Mouse (Mus musculus) kidney, postnatal 10 days (tissue): ENCODE data around the gene Adgrl1.

Experiments
- DNase-seq: peaks from one replicate; pipeline ENCODE4 v3.0.0; 2021; ENCODE audit warnings: mixed read lengths

Adgrl1 gene

DNA sequence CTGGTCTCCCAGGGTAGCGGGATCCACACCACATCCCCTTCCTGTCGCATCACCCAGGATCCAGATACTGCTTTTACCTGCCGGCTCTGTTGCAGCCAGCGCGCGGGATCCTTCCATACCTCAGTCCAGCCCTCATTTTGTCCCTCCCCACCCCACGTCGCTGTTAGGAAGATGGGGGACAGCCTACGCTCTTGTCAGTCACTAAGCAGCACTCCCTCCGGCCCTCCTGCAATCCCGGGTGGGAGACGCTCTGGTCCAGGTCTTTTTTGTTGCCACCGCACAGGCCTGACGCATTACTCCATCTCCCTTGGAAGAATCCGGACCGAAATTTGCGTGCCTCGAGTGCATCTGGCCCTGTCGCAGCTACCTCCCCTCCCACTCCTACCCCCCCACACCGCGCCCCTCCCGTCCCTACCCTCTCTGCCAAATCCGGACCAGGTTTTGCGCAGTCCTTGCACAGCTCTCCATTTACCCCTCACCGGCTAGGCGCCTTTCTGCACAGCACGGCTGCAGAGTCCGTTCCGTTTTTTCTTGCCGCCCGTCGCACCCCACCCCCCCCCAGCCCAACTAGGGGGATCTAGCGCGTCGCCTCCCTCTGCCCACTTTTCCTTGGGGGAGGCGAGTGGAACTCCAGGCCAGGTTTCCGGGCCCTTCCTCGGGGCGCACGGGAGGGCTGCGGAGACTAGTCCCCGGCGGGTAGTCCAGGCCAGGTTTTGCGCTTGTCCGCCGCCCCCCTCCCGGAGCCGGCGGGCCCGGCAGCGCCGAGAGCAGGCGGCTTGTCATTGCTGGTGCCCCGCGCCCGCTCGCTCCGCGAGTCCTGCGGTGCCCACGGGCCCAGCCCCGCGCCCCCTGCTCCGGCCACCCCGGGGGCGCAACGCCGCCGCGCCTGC, at the start of gene Adgrl1:
Adgrl1 (plus strand) TSS at position 743 of the 890 bp plus-strand sequence.
- peak; percentile 95 for DNase-seq

DNA sequence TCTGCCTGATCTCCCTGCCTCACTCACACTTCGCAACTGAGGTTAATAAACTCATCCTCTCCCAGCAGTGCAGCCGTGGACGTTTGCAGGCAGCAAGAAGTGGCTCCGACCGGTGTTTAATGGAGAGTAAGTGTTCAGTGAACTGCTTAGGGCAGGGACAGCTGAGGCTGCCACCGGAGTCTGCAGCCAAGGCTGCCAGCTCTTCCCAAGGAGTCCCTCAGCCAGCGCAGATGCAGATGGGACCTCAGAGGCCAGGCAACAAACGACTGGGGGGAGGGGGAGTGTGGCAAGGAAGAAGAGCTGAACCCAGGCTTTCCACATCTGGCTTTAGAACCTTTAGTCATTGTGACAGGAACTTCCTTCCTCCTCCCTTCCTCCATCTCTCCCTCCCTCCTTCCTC, 47.6 kb upstream of the Adgrl1 start:
- DNase-seq, result no peak

GRCm38 (mm10) chr8:83853323-83854050, 46.4 kb upstream of the Adgrl1 start:
- no peak for DNase-seq

GRCm38 (mm10) chr8:83856486-83857065, 43.3 kb upstream of the Adgrl1 start:
- DNase-seq, result no peak

GRCm38 (mm10) chr8:83862439-83863268, 37.3 kb upstream of the Adgrl1 start:
- DNase-seq, result no peak

DNA sequence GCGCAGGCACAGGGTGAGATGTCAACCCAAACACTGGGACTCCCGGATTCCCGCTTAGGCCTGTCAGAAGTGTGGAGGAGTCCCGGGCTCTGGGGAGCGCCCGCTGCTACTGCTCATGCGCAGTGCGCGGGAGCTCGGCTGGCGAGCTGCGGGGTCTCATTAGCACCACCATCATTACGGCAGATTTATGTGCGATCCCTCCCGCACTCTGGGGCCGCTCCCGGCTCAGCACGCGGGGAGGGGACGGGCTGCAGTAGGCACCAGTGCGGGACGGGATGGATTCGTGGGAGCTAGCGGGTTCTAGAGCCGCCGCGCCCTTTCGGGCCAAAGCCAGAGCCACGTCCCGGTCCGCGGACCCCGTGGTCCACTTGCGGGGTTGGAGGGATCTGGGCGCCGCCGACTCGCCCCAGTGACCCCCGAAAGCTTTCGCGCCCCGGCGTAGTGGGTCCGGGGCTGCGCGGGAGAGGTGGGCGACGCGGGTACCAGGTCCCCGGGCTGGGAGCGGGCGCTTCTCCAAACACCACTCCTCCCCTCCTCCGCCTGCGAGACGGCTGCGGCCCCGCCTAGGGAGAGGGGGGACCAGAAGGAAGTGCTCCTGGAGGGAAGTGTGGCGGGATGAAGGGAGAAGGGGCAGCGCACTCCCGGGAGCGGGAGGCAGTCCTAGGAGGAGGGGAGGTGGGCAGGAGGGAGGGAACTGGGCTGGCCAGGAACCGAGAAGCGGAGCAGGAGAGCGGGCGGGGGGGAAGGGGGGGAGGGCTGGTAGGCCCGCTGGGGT, 24.8 kb upstream of the Adgrl1 start:
- peak; percentile 76 for DNase-seq

DNA sequence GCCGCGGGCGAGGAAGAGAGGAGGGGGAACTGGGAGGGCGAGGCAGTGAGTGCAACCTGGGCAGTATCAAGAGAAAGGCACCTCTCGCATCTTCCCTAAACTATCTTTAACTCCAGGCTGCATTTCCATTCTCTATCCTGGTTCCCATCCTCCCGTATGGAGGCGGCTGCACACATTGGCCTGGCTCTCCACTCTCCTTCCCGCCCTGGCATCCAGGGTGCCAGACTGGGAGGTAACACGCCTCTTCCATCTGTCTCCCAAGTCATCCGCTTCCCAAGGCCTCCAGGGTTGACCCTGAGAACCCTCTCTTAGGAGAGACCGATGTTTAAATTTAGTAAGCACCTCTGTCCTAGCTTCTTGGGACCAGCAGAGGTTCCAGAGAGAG, 24.3 kb upstream of the Adgrl1 start:
- DNase-seq, result no peak

GRCm38 (mm10) chr8:83876080-83876837, 23.6 kb upstream of the Adgrl1 start:
- peak; percentile 46 for DNase-seq

GRCm38 (mm10) chr8:83876838-83877223, 23.1 kb upstream of the Adgrl1 start:
- peak; percentile 66 for DNase-seq

- no peak for DNase-seq
Measured at GRCm38 (mm10) chr8:83888409-83888808, 11.5 kb upstream of the Adgrl1 start.

DNA sequence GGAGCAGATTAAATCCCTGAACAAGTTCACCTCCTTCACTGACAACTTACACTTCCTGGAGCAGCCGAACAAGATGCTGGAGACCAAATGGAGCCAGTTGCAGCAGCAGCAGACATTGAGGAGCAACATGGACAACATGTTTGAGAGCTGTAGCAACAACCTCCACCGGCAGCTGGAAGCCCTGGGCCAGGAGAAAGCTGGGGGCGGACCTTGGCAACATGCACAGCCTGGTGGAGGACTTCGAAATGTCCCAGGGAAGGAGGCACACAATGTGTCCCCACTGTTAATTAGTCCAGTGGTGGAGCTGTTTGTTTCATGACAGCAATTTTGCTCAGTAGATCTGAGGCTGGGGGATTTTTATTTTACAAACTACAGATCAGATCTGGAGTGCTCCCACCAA, 7.8 kb upstream of the Adgrl1 start:
- no peak for DNase-seq

DNA sequence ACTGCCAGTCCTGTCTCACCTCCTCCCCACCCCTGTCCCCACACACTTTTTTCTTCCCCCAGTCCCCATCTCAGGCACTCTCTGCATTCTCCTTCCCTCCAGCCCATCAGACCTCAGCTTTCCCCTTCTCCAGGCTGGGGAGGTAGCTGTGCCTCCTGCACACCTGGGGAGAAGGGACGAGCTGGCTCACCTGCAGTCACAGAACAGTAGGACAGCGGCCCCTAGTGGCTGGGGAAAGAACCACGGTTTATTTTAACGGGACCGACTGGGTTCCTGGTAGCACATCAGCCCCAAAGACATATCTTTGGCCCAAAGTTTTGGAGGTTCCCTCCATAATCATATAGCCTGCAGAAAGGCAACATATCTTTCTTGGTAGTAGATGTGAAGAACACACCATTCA, 6.0 kb upstream of the Adgrl1 start:
- DNase-seq, result peak; percentile 86

- peak; percentile 64 for DNase-seq
Measured at GRCm38 (mm10) chr8:83895894-83896293, 4.0 kb upstream of the Adgrl1 start.

DNA sequence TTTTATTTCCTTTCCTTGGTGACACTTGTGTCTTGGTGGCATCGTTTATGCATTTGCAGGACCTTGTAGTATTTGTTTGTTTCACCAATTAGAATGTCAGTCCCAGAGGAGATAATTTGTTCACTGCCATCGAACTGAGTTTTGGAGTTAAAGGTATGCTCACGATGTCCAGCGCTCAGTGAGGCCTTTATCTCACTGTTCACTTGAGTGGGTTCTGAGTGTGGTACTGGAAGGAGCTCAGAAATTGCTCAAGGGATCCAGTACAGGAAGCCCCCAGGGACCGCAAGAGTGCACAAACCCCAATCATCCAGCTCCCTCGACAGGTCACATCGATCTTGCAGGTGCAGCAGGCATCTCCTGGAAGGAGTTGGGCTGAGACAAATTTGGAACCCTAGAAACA, 3.4 kb upstream of the Adgrl1 start:
- DNase-seq, result no peak

GRCm38 (mm10) chr8:83897211-83897610, 2.7 kb upstream of the Adgrl1 start:
- DNase-seq, result peak; percentile 79

GRCm38 (mm10) chr8:83898456-83898855, 1.4 kb upstream of the Adgrl1 start:
- peak; percentile 53 for DNase-seq

DNA sequence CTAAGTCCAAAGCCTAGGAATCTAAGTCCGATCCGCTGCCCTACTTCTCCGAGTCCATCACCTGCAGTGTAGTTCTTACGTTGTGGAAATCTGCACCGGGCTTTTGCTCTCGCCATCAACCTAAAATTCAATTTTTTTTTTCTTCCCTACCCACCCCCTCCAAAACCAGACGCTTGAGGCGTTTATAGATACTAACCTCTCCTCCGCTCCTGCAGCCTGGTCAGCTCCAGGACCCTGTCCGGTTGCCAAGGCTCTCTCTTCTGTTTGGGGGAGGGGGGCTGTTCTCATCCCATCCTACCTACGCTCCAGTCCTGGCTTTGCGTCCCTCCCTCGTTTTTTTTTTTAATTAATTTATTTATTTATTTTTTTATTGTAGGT, 931 bp upstream of the Adgrl1 start:
- peak; percentile 71 for DNase-seq

DNA sequence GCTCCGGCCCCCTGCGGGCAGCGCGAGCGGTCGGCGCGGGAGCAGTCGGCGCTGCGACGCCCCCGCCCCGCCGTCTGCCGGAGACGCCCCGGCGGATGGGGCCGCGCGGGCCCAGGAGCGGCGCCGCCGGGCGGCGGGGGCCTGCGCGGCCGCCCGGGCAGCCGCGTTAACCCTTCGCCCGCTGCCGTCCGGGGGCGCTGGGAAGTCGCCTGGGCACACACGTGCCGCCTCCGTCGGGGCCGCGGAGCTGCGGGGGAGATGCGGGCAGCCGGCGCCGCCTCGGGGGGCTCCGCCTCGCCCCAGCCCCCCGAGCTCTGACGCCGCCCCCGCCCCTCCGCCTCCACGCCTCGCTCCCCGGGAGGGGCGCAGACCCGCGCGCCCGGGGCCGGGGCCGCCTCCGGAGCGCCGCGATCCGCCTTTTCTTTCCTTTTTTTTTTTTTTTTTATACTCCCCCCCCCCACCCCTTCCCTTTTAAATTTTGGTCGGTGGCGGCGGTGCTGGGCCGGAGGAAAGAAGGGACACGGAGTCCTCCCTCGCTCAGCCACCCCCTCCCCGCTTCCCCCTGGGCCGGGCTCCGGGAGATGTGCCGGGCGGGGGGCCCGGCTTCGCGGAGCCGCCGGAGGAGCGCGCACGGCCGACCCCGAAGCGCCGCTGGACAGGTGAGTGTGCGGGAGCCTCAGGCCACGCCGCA, 506 bp downstream of the Adgrl1 start:
- peak; percentile 60 for DNase-seq

- DNase-seq, result peak; percentile 39
Measured at GRCm38 (mm10) chr8:83900957-83901270, 1.0 kb downstream of the Adgrl1 start.

DNA sequence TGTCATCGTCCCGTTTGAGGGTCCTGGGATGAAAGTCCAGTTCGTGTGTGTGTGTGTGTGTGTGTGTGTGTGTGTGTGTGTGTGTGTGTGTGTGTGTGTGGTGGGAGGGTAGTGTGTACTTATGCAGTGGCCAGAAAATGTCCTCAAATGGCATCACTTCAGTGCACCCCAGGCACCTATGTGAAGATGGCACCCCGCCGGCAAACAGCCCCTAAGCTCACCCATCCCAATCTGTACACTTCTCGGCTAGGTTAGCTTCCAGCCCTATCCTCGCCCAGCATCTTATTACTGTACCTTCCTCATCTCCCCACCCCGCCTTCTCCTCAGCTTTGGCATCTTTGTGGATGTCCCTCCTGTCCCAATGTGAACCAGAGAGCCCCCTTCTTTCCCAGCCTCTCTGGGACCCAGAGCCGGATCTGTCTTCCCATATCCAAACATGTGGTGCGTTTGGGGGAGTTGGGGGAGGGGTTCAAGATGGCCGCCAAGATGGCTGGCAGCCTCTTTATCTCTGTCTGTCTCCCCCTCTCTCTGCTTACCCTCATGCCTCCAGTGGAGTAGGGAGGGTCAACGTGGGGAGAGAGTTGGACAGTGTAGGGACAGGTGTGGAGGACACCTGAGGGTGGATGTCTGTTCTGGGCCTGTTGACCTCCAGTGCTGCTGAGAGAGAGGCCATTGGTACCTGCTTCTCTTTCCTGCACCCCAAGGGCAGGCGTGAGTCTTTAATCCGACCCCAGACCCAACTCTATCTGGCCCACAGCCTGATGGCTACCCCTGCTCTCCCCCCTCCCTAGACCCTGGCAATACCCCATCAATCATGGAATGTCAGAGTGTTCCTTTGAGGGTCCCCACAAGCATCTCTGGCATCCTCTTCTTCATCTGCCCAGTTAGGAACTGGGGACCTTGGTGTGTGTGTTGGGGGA, 1.9 kb downstream of the Adgrl1 start:
- no peak for DNase-seq
